ENCODE assay signal across 8 mouse cellular contexts in the genomic region with DNA sequence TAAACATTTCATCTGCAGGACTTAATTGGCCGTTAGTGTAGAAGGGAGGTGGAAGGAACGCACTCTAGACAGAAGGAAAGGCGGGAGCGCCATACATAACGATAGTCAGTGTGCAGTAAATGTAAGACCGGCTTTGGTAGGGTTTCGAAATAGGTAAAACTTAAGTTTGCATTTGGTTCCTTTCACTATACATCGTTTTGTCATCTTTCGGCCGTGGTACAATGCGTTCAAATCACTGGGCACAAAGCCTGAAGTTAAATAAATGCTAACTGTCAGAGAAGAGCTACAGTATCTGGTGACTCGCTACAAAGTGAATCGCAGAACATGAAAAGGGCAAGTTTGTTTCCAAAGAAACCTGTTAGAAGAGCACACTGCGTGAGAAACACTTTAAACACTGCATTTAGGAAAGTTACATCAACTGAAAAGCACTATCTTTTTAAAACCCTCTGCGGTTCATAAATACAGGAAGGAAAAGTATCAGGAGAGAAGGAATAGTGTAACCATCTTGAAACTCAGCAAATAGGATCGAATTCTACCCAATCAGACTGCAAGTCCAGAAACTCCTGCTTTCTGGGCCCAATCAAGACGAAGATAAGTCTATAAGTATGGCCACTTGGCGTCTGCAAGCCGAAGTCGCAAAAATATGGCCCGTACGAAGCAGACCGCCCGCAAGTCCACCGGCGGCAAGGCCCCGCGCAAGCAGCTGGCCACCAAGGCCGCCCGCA. TPM values are rescaled to one million over a fixed set of nuclear protein-coding genes. Genes with fewer than 3 reads are reported as not detected.
DNase-seq lines count a peak whose midpoint lies in the region; ATAC-seq and TF ChIP-seq lines count a peak whose summit lies in the region.

A gene (plus strand): TSS at position 604 of the 725 bp plus-strand sequence.

- peak within 1 kb of the TSS; percentile 74 for H3K27ac ChIP-seq in ES-E14 (ENCODE audit: insufficient read depth, low read depth, low read length, poor library complexity, severe bottlenecking)
- H3K27ac ChIP-seq in forebrain, embryonic 15.5 days (replicated peaks), result peak within 1 kb of the TSS; percentile 99
- peak within 1 kb of the TSS; percentile 96 for H3K27ac ChIP-seq in neural tube, embryonic 15.5 days (replicated peaks)

- DNase-seq in ES-E14 (ENCODE audit: low read depth, low spot score), result peak; percentile 65
- peak; percentile 76 for DNase-seq in cerebellum, adult 11 months
- DNase-seq in heart, postnatal 14 days, result peak; percentile 74 to 83
- peak; percentile 82 for DNase-seq in layer of hippocampus, adult 11-12 months (ENCODE audit: low spot score)
- DNase-seq in lung, adult 18-20 months, result peak; percentile 79 to 80
- DNase-seq in testis, postnatal 14 days (ENCODE audit: low spot score), result peak; percentile 71

- peaks cover 2 to 5% of the 10 kb centered on the region in 2 experiments; a peak in 2 of 4 replicates for H3K4me1 ChIP-seq in ES-E14 (ENCODE audit: control insufficient read depth in 2 of 2, insufficient read depth in 2 of 2, low read length in 2 of 2, poor library complexity in 1 of 2)
- peaks cover 28% of the 10 kb centered on the region for H3K4me1 ChIP-seq in forebrain, embryonic 15.5 days
- peaks cover 23% of the 10 kb centered on the region for H3K4me1 ChIP-seq in neural tube, embryonic 15.5 days

- H3K9me3 ChIP-seq in ES-E14 (ENCODE audit: control insufficient read depth, insufficient read depth, low read depth, low read length), result no peaks in the 10 kb centered on the region
- no peaks in the 10 kb centered on the region for H3K9me3 ChIP-seq in forebrain, embryonic 15.5 days
- no peaks in the 10 kb centered on the region for H3K9me3 ChIP-seq in neural tube, embryonic 15.5 days (replicated peaks)

- in situ Hi-C loops in ES-E14 (cut with MboI; ENCODE audit: low sequenced_read_pairs in 2 of 2, unreplicated experiment in 2 of 2), result no loop called here

- peak within 1 kb of the TSS; percentile 61 to 62 for H3K4me3 ChIP-seq in ES-E14 (ENCODE audit: insufficient read depth in 1 of 2, low read depth in 1 of 2, low read length in 2 of 2, poor library complexity in 1 of 2, severe bottlenecking in 1 of 2)
- H3K4me3 ChIP-seq in forebrain, embryonic 15.5 days, result peak within 1 kb of the TSS; percentile 49
- H3K4me3 ChIP-seq in neural tube, embryonic 15.5 days (replicated peaks), result peak within 1 kb of the TSS; percentile 53

- peak; percentile 73 for ATAC-seq in forebrain, embryonic 15.5 days (replicated peaks)
- peak; percentile 65 for ATAC-seq in neural tube, embryonic 15.5 days (ENCODE audit: low FRiP score)

- 12% methylated on average over 29 of the region's 30 CpGs for WGBS in forebrain, embryonic 15.5 days
- 18% methylated on average over 26 of the region's 30 CpGs for WGBS in neural tube, embryonic 15.5 days

- H3K9ac ChIP-seq in ES-E14 (ENCODE audit: insufficient read depth, low read depth, low read length, poor library complexity, severe bottlenecking), result peak within 1 kb of the TSS; percentile 76
- H3K9ac ChIP-seq in forebrain, embryonic 15.5 days (replicated peaks), result peak within 1 kb of the TSS; percentile 50
- H3K9ac ChIP-seq in neural tube, embryonic 15.5 days (replicated peaks), result peak within 1 kb of the TSS; percentile 48

- intact Hi-C loops in heart, postnatal 14 days (cut with DNase I), result no loop called here

- H3K4me2 ChIP-seq in forebrain, embryonic 15.5 days (replicated peaks), result peak within 1 kb of the TSS; percentile 61
- H3K4me2 ChIP-seq in neural tube, embryonic 15.5 days, result peak within 1 kb of the TSS; percentile 84

- no peaks in the 10 kb centered on the region for H3K27me3 ChIP-seq in forebrain, embryonic 15.5 days
- no peaks in the 10 kb centered on the region for H3K27me3 ChIP-seq in neural tube, embryonic 15.5 days (replicated peaks)

- H3K36me3 ChIP-seq in ES-E14 (ENCODE audit: control insufficient read depth, insufficient read depth, low read length, poor library complexity, severe bottlenecking), result no peaks in the 10 kb centered on the region
- H3K36me3 ChIP-seq in forebrain, embryonic 15.5 days, result no peaks in the 10 kb centered on the region
- H3K36me3 ChIP-seq in neural tube, embryonic 15.5 days, result no peaks in the 10 kb centered on the region

TF ChIP-seq in ES-E14, 5 proteins besides CTCF, POLR2A, EP300 and RAD21:
- TF ChIP-seq MAFK (IDR thresholded peaks at IDR 0.05; ENCODE audit: insufficient read depth, low read depth, low read length) (no peak), ZC3H11A (IDR thresholded peaks at IDR 0.05; ENCODE audit: borderline replicate concordance, low read depth, low read length) (no peak), ZNF384 (IDR thresholded peaks at IDR 0.05; ENCODE audit: low read depth, low read length) (no peak), CHD2 (IDR thresholded peaks at IDR 0.05; ENCODE audit: low read depth, low read length) (no peak), HCFC1 (IDR thresholded peaks at IDR 0.05; ENCODE audit: borderline replicate concordance, insufficient read depth, low read length) (no peak)

RNA-seq across cellular contexts. Expression of the gene that starts here (rescaled TPM):
- total RNA-seq in ES-E14 (2012; rRNA removed), result 806 and 880 TPM in 2 replicates
- polyA plus RNA-seq in forebrain, embryonic 15.5 days (2015; fragmentation: Nextera tagmentation; extraction: Ambion mirVana), result 42.5 and 47.6 TPM in 2 replicates
- 100 to 1,000 TPM; 125 to 254 TPM for total RNA-seq in heart, postnatal 14 days (2021)
- polyA plus RNA-seq in neural tube, embryonic 15.5 days (2015; fragmentation: Nextera tagmentation; extraction: Ambion mirVana), result 9.4 and 16.0 TPM in 2 replicates

Comparison
In these comparisons a context has a peak if more than half of its experiments do, and no peak if none do; other contexts are left out.
1. Peak in every context shown above with its lines: DNase-seq, ATAC-seq, H3K4me3 ChIP-seq and H3K27ac ChIP-seq.